Mouse (Mus musculus) 416B (cell line): Measurements from ENCODE around the gene Plxnc1.

Source experiments
- DNase-seq: peaks from one replicate; pipeline ENCODE4 v3.0.0; 2011; ENCODE audit warnings: low read depth

Plxnc1 gene

GRCm38 (mm10) chr10:94818781-94819665, 125.6 kb downstream of the Plxnc1 start:
- DNase-seq: no peak

- no peak for DNase-seq
Measured at GRCm38 (mm10) chr10:94818127-94818526, 126.5 kb downstream of the Plxnc1 start.

- peak; percentile 62 for DNase-seq
Measured at GRCm38 (mm10) chr10:94811907-94812851, 132.5 kb downstream of the Plxnc1 start.

GRCm38 (mm10) chr10:94809946-94810472, 134.6 kb downstream of the Plxnc1 start:
- peak; percentile 9 for DNase-seq

GRCm38 (mm10) chr10:94808275-94808674, 136.4 kb downstream of the Plxnc1 start:
- no peak for DNase-seq

- DNase-seq: no peak
Measured at GRCm38 (mm10) chr10:94807323-94807722, 137.3 kb downstream of the Plxnc1 start.

GRCm38 (mm10) chr10:94804909-94805220, 139.8 kb downstream of the Plxnc1 start:
- no peak for DNase-seq

- DNase-seq: no peak
Measured at GRCm38 (mm10) chr10:94804029-94804908, 140.4 kb downstream of the Plxnc1 start.

GRCm38 (mm10) chr10:94800677-94801354, 143.8 kb downstream of the Plxnc1 start:
- peak; percentile 91 for DNase-seq

GRCm38 (mm10) chr10:94799485-94800239, 145.0 kb downstream of the Plxnc1 start:
- no peak for DNase-seq

- no peak for DNase-seq
Measured at GRCm38 (mm10) chr10:94798128-94798527, 146.5 kb downstream of the Plxnc1 start.

GRCm38 (mm10) chr10:94794666-94795244, 149.9 kb downstream of the Plxnc1 start:
- no peak for DNase-seq

GRCm38 (mm10) chr10:94793914-94794313, 150.7 kb downstream of the Plxnc1 start:
- DNase-seq: peak; percentile 32

GRCm38 (mm10) chr10:94789205-94789604, 155.4 kb downstream of the Plxnc1 start:
- no peak for DNase-seq

- DNase-seq: no peak
Measured at GRCm38 (mm10) chr10:94780618-94781262, 163.9 kb downstream of the Plxnc1 start.

GRCm38 (mm10) chr10:94779319-94779718, 165.3 kb downstream of the Plxnc1 start:
- no peak for DNase-seq

- DNase-seq: no peak
Measured at GRCm38 (mm10) chr10:94777576-94777975, 167.1 kb downstream of the Plxnc1 start.

- peak; percentile 74 for DNase-seq
Measured at GRCm38 (mm10) chr10:94771496-94771895, 173.1 kb downstream of the Plxnc1 start.

GRCm38 (mm10) chr10:94747011-94747410, 197.6 kb downstream of the Plxnc1 start:
- DNase-seq: no peak
